Mouse (Mus musculus): ENCODE results near the gene Shb. TPM values are rescaled to one million over a fixed set of nuclear protein-coding genes. Genes with fewer than 3 reads are reported as not detected.
"Not testable (repeated sequence)": the region's sequence is repeated elsewhere in the genome, so short reads cannot be mapped to it uniquely, and the experiment has no call there.

The Shb gene
- polyA plus RNA-seq, 1 experiment: 36.2 TPM

GRCm38 (mm10) chr4:45402878-45403498 lies 129.3 kb downstream of the Shb start:
- H3K4me1 ChIP-seq (ENCODE audit: control insufficient read depth, insufficient read depth, low read length): peaks cover 10% of the 10 kb centered on the region
- WGBS: 31% methylated on average over 7 of the region's 7 CpGs
- no peak overlapping the region for H3K4me3 ChIP-seq (replicated peaks; ENCODE audit: extremely low read depth, low read depth, low read length)
- TF ChIP-seq POLR2A (IDR thresholded peaks at IDR 0.05; ENCODE audit: borderline replicate concordance, extremely low read depth, low read depth, low read length) (no peak), CTCF (IDR thresholded peaks at IDR 0.05; ENCODE audit: insufficient read depth, low read length) (no peak)
- DNase-seq: peak; percentile 45

- TF ChIP-seq CTCF (IDR thresholded peaks at IDR 0.05; ENCODE audit: insufficient read depth, low read length) (no peak), POLR2A (IDR thresholded peaks at IDR 0.05; ENCODE audit: borderline replicate concordance, extremely low read depth, low read depth, low read length) (no peak)
- no peak overlapping the region for H3K4me3 ChIP-seq (replicated peaks; ENCODE audit: extremely low read depth, low read depth, low read length)
- WGBS: 63% methylated on average over 4 of the region's 4 CpGs
- no peak for DNase-seq
- peaks cover 10% of the 10 kb centered on the region for H3K4me1 ChIP-seq (ENCODE audit: control insufficient read depth, insufficient read depth, low read length)
Measured at GRCm38 (mm10) chr4:45402281-45402680, 130.0 kb downstream of the Shb start.

- peaks cover 10% of the 10 kb centered on the region for H3K4me1 ChIP-seq (ENCODE audit: control insufficient read depth, insufficient read depth, low read length)
- TF ChIP-seq POLR2A (IDR thresholded peaks at IDR 0.05; ENCODE audit: borderline replicate concordance, extremely low read depth, low read depth, low read length): no peak
- TF ChIP-seq CTCF (IDR thresholded peaks at IDR 0.05; ENCODE audit: insufficient read depth, low read length): no peak
- 94% methylated on average over 45 of the region's 45 CpGs for WGBS
Measured at GRCm38 (mm10) chr4:45399421-45400210, 132.7 kb downstream of the Shb start.

GRCm38 (mm10) chr4:45398315-45398714 lies 134.0 kb downstream of the Shb start:
- not testable (repeated sequence) for DNase-seq; H3K4me3 ChIP-seq (replicated peaks; ENCODE audit: extremely low read depth, low read depth, low read length); H3K4me1 ChIP-seq (ENCODE audit: control insufficient read depth, insufficient read depth, low read length)
- 76% methylated on average over 5 of the region's 5 CpGs for WGBS

More at GRCm38 (mm10) chr4:45399421-45400210, 132.7 kb downstream of the Shb start:
- no peak overlapping the region for H3K4me3 ChIP-seq (replicated peaks; ENCODE audit: extremely low read depth, low read depth, low read length)
- no peak for DNase-seq

DNA sequence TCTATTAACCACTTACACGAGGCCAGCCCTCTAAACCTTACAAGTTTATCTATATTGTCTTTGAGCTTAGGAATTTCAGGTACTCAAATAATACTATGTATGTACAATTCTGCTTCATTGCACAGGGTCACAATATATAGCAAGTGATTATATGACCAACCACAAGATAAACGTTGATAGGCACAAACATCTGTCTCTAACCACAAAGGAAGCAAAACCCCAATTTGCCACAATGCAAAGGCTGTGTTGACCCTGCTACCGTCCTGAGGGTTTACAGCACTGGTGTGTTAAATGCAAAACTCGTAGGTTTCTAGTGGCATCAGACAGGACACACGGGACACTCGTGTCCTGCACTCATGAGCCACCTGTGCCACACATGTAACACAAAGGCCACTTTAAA lies 136.1 kb downstream of the Shb start:
- not testable (repeated sequence) for H3K4me3 ChIP-seq (replicated peaks; ENCODE audit: extremely low read depth, low read depth, low read length); DNase-seq; H3K4me1 ChIP-seq (ENCODE audit: control insufficient read depth, insufficient read depth, low read length)
- WGBS: 68% methylated on average over 6 of the region's 6 CpGs

DNA sequence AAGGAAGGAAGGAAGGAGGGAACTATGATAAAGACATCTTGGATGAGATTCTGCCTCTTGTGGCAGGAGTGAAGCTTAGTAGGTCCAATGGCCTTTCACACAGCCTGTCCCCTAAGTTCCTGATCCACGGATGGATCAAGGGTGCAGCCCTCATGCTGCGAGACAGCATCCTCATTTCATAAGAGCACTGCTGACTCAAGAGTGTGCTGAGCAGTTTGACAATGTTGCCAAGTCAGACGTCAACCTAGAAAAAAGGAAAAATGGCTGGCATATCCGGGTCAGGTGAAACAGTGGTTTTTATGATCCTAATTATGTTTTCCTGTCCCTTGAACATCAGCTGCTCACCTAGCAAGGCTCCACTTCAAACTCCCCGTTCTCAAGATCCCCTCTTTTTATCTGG lies 138.6 kb downstream of the Shb start:
- 53% methylated on average over 5 of the region's 5 CpGs for WGBS
- DNase-seq: no peak
- TF ChIP-seq POLR2A (IDR thresholded peaks at IDR 0.05; ENCODE audit: borderline replicate concordance, extremely low read depth, low read depth, low read length): no peak
- no peak for TF ChIP-seq CTCF (IDR thresholded peaks at IDR 0.05; ENCODE audit: insufficient read depth, low read length)
- no peaks in the 10 kb centered on the region for H3K4me1 ChIP-seq (ENCODE audit: control insufficient read depth, insufficient read depth, low read length)
- no peak overlapping the region for H3K4me3 ChIP-seq (replicated peaks; ENCODE audit: extremely low read depth, low read depth, low read length)

DNA sequence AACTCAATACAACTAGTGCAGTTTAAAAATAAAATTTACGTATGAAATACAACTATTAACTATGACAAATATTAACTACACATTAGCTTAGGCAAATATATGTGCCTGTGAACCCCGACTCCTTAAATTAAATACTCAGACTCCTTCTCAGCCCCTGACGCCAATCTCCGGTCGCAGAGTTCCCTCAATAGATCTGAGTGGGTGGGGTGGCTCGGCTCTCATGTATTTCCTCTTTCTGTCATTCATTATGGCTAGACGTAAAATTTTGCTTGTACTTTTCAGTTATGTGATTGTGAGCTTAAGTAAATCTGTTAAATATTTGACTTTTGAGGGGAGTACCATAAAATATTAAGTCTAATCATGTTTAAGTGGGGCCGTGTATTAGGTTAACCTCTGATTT lies 139.3 kb downstream of the Shb start:
- DNase-seq: no peak
- TF ChIP-seq POLR2A (IDR thresholded peaks at IDR 0.05; ENCODE audit: borderline replicate concordance, extremely low read depth, low read depth, low read length): no peak
- TF ChIP-seq CTCF (IDR thresholded peaks at IDR 0.05; ENCODE audit: insufficient read depth, low read length): no peak
- 48% methylated on average over 8 of the region's 8 CpGs for WGBS
- Histone ChIP-seq H3K4me3 (replicated peaks; ENCODE audit: extremely low read depth, low read depth, low read length) (no peak overlapping the region), H3K4me1 (ENCODE audit: control insufficient read depth, insufficient read depth, low read length) (no peaks in the 10 kb centered on the region)

DNA sequence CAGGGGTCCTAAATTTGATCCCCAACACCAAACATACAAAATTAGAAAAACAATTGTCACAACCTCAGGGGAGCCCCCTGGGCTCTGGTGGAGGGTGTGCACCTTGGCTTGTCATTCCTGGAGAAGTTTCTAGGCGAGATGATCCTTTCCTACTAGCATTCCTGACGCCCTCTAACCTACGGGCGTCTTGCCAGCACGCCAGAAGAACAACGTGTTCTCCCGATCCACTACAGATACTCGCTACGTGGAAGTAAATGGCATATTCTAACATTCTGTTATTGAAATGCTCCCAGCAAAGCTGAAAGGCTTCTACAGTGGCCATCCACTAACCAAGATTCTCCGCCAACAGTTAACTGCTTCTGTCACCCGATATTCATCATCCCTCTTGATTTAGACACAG lies 139.7 kb downstream of the Shb start:
- 37% methylated on average over 11 of the region's 11 CpGs for WGBS
- TF ChIP-seq POLR2A (IDR thresholded peaks at IDR 0.05; ENCODE audit: borderline replicate concordance, extremely low read depth, low read depth, low read length): no peak
- TF ChIP-seq CTCF (IDR thresholded peaks at IDR 0.05; ENCODE audit: insufficient read depth, low read length): no peak
- no peak overlapping the region for H3K4me3 ChIP-seq (replicated peaks; ENCODE audit: extremely low read depth, low read depth, low read length)
- DNase-seq: no peak
- H3K4me1 ChIP-seq (ENCODE audit: control insufficient read depth, insufficient read depth, low read length): no peaks in the 10 kb centered on the region

GRCm38 (mm10) chr4:45392099-45392498 lies 140.2 kb downstream of the Shb start:
- Histone ChIP-seq H3K4me3 (replicated peaks; ENCODE audit: extremely low read depth, low read depth, low read length) (no peak overlapping the region), H3K4me1 (ENCODE audit: control insufficient read depth, insufficient read depth, low read length) (no peaks in the 10 kb centered on the region)
- TF ChIP-seq CTCF (IDR thresholded peaks at IDR 0.05; ENCODE audit: insufficient read depth, low read length): no peak
- no peak for TF ChIP-seq POLR2A (IDR thresholded peaks at IDR 0.05; ENCODE audit: borderline replicate concordance, extremely low read depth, low read depth, low read length)
- DNase-seq: no peak
- WGBS: 65% methylated on average over 4 of the region's 4 CpGs

DNA sequence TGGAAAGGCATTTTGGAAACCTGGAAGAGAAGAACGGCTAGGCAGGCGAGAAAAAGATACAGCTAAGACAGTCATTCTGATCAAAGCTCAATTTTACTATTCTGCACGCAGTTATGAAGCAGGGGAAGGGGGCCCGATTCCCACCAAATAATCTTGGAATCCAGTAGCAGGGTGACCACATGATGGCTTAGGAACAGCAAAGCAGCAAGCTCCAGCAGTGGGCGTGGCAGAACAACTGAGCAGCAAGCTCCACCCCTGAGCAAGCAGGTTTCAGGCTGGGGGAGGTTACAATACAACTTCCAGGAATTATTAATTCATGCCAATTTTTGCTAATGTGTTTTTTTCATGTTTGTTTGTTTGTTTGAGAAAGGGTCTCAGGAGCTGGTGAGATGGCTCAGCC lies 145.0 kb downstream of the Shb start:
- not testable (repeated sequence) for DNase-seq; H3K4me3 ChIP-seq (replicated peaks; ENCODE audit: extremely low read depth, low read depth, low read length); H3K4me1 ChIP-seq (ENCODE audit: control insufficient read depth, insufficient read depth, low read length)
- 90% methylated on average over 5 of the region's 5 CpGs for WGBS

GRCm38 (mm10) chr4:45382133-45382532 lies 150.1 kb downstream of the Shb start:
- 49% methylated on average over 2 of the region's 2 CpGs for WGBS
- peak; percentile 31 for DNase-seq
- H3K4me3 ChIP-seq (replicated peaks; ENCODE audit: extremely low read depth, low read depth, low read length); H3K4me1 ChIP-seq (ENCODE audit: control insufficient read depth, insufficient read depth, low read length): not testable (repeated sequence)

DNA sequence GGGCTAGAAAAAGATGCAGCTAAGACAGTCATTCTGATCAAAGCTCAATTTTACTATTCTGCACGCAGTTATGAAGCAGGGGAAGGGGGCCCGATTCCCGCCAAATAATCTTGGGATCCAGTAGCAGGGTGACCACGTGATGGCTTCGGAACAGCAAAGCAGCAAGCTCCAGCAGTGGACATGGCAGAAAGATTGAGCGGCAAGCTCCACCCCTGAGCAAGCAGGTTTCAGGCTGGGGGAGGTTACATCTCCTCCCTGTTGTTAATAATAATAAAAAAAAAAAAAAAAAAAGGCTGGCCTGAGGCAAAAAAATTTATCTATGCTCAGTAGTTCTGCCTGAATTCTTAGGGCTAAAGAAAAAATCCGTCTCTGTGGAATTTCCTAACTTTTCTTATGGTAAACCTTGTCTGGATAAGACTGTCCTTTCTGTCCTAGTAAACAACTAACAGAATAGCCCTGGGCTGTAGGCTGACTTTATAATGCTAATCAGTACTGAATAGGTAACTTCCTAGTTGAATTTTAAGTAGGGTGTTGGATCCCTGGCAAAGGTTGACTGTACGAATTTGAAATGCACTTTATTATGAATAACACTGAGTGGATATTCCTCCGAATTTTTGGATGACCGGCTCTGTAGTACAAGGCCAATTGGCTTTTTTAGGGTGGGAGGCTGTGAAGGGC lies 151.2 kb downstream of the Shb start:
- H3K4me3 ChIP-seq (replicated peaks; ENCODE audit: extremely low read depth, low read depth, low read length); H3K4me1 ChIP-seq (ENCODE audit: control insufficient read depth, insufficient read depth, low read length); DNase-seq: not testable (repeated sequence)
- 84% methylated on average over 10 of the region's 10 CpGs for WGBS

Measured in lung, adult 2 months (tissue).